Mouse (Mus musculus) lung, embryonic 16.5 days (tissue): ENCODE measurements at regions not wholly inside any gene's neighbourhood (a gene's known extent, or its start where the extent isn't known, plus 50 kb on each side); places are given as distances from the start of the nearest gene placed in this dataset.
A peak's percentile ranks its signal among the peaks of the same experiment; 100 is the strongest.

Experiments
- ATAC-seq: fragments of 200-750 bp; cut with Nextera tagmentation; 2 replicates; pipeline ENCODE4 v1.8.0; 2017; ENCODE audit warnings: low read depth, mild to moderate bottlenecking, moderate library complexity
- H3K27ac ChIP-seq: fragments of 300-500 bp; sonication (generic); 2 replicates; pipeline ENCODE4 v1.5.1; 2014; ENCODE audit warnings: mild to moderate bottlenecking, control low read depth, low read length
- H3K27me3 ChIP-seq: fragments of 300-500 bp; sonication (generic); 2 replicates; pipeline ENCODE4 v1.6.1; 2014; ENCODE audit warnings: low read depth, low read length, mixed read lengths; ENCODE audit not compliant: control insufficient read depth, insufficient read depth
- H3K36me3 ChIP-seq: fragments of 300-500 bp; sonication (generic); 2 replicates; pipeline ENCODE4 v1.6.1; 2014; ENCODE audit warnings: low read length; ENCODE audit not compliant: control insufficient read depth, insufficient read depth
- H3K4me1 ChIP-seq: fragments of 300-500 bp; sonication (generic); replicated peaks from 2 replicates; pipeline ENCODE4 v1.6.1; 2014; ENCODE audit warnings: low read length, mixed read lengths; ENCODE audit not compliant: control insufficient read depth, insufficient read depth
- H3K4me2 ChIP-seq: fragments of 300-500 bp; sonication (generic); 2 replicates; pipeline ENCODE4 v1.6.1; 2014; ENCODE audit warnings: low read depth, low read length, control low read depth
- H3K4me3 ChIP-seq: fragments of 300-500 bp; sonication (generic); 2 replicates; pipeline ENCODE4 v1.5.1; 2014; ENCODE audit warnings: mild to moderate bottlenecking, low read length, control low read depth
- H3K9ac ChIP-seq: fragments of 300-500 bp; sonication (generic); 2 replicates; pipeline ENCODE4 v1.6.1; 2014; ENCODE audit warnings: low read length, control low read depth
- H3K9me3 ChIP-seq: fragments of 300-500 bp; sonication (generic); 2 replicates; pipeline ENCODE4 v1.6.1; 2016; ENCODE audit warnings: low read length; ENCODE audit not compliant: control insufficient read depth
- WGBS: fragments of 180-500 bp; shearing (Covaris S2); extraction: QIAGEN DNeasy Blood & Tissue Kit; methylation state at CpG from one replicate; pipeline ENCODE4 v1.1.7; 2014; 5-methylcytosine and 5-hydroxymethylcytosine counted together

DNA sequence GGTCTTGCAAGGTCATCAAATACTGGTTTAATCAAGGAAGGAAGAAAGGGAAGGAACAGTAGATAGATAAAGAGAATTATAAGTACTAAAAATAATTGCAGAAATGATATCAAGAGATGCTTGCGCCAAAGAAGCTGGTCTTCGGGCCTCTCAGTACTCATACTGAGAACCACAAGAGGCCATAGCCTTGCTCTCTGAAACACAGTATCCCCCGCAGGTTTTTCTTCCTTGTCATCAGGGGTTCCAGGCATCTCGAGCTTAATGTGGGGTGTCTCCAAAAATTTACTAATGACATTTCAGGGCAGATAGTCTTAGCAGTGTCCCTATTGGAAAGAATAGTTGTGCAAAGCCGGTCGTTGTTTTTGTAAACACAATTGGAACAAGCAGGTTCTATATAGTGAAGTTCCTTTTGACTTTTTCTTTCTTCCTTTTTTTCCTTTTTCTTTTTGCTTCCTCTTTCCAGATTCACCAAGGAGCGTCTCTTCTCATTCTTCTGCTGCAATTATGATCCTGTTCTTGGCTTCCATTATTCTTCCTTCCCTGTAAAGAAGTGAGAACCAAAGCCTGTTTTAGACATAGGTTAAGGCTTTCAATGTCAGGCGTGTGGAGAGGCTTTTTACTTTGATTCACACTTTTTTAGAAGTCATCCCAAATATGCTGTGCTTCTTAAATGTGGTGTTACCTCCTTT, 211.5 kb upstream of the Tle1 start:
- Histone ChIP-seq H3K9ac (no peak overlapping the region), H3K4me1 (no peaks in the 10 kb centered on the region), H3K9me3 (no peaks in the 10 kb centered on the region), H3K27ac (no peak overlapping the region), H3K27me3 (no peaks in the 10 kb centered on the region), H3K4me2 (no peak overlapping the region), H3K36me3 (no peaks in the 10 kb centered on the region), H3K4me3 (no peak overlapping the region)
- no peak for ATAC-seq
- WGBS: 84% methylated on average over 8 of the region's 8 CpGs

DNA sequence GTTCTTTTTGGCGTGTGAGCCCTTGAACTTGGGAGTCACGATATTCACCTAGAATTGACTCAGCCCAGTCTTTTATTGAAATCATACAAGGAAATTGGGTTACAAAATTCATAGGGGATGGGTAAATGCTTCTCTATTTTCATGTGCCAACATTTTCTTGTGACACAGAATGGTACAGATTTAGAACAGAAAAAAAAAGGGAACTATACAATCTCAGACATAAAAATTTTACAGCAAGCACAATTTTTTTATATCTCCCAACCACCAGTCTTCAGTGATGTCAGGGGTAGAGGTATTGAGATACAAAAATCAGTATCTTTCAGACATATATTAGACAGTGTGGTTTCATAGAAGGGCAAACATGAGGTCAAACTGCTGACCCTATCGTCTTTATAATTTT, 210.6 kb upstream of the Tle1 start:
- WGBS: 90% methylated on average over 3 of the region's 3 CpGs
- H3K4me1 ChIP-seq: no peaks in the 10 kb centered on the region
- no peaks in the 10 kb centered on the region for H3K36me3 ChIP-seq
- no peak overlapping the region for H3K4me3 ChIP-seq
- H3K4me2 ChIP-seq: no peak overlapping the region
- no peak for ATAC-seq
- H3K9me3 ChIP-seq: no peaks in the 10 kb centered on the region
- no peaks in the 10 kb centered on the region for H3K27me3 ChIP-seq
- H3K9ac ChIP-seq: no peak overlapping the region
- no peak overlapping the region for H3K27ac ChIP-seq

DNA sequence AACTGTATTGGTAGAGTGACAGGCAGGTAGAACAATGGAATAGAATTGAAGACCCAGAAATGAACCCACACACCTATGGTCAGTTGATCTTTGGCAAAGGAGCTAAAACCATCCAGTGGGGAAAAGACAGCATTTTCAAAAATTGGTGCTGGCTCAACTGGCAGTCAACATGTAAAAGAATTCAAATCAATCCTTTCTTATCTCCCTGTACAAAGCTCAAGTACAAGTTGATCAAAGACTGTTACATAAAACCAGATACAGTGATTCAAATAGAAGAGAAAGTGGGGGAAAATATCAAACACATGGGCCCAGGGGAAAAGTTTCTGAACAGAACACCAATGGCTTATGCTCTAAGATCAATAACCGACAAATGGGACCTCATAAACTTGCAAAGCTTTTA, 200.0 kb upstream of the Tle1 start:
- Histone ChIP-seq H3K27ac (no peak overlapping the region), H3K4me3 (no peak overlapping the region), H3K4me2 (no peak overlapping the region), H3K4me1 (no peaks in the 10 kb centered on the region), H3K9ac (no peak overlapping the region), H3K9me3 (no peaks in the 10 kb centered on the region), H3K27me3 (no peaks in the 10 kb centered on the region), H3K36me3 (no peaks in the 10 kb centered on the region)
- 86% methylated on average over 1 of the region's 1 CpGs for WGBS
- ATAC-seq: no peak

DNA sequence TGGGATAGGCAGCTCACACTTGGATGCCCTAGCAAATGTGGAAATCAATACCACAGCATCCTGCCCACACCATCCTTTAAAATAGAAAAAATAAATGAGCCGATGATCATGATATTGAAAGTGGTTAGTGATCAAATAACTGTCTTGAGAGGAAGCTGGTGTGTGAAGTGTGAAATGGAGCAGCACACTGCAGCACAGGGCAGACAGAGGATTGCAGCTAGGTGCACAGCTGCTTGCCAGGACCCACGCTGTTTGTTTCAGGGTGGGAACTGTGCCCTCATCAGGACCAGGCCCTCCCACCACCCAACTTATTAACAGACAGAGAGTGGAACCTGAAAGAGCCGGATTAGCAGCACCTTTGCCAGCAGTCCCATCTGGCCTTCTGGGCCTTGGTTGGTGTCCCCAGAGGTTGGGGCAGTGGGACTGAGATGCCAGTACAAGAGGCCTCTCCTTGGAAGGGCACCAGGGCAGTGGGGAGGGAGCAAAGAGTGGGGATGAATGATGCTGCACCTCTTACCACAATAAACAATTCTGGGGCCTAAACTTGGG, 191.2 kb upstream of the Tle1 start:
- H3K4me2 ChIP-seq: no peak overlapping the region
- no peak overlapping the region for H3K27ac ChIP-seq
- no peaks in the 10 kb centered on the region for H3K4me1 ChIP-seq
- WGBS: 68% methylated on average over 3 of the region's 3 CpGs
- H3K27me3 ChIP-seq: peaks cover 2% of the 10 kb centered on the region; the same call in 1 of the 2 replicates
- ATAC-seq: no peak
- H3K9ac ChIP-seq: no peak overlapping the region
- H3K36me3 ChIP-seq: no peaks in the 10 kb centered on the region
- H3K9me3 ChIP-seq: no peaks in the 10 kb centered on the region
- H3K4me3 ChIP-seq: no peak overlapping the region

DNA sequence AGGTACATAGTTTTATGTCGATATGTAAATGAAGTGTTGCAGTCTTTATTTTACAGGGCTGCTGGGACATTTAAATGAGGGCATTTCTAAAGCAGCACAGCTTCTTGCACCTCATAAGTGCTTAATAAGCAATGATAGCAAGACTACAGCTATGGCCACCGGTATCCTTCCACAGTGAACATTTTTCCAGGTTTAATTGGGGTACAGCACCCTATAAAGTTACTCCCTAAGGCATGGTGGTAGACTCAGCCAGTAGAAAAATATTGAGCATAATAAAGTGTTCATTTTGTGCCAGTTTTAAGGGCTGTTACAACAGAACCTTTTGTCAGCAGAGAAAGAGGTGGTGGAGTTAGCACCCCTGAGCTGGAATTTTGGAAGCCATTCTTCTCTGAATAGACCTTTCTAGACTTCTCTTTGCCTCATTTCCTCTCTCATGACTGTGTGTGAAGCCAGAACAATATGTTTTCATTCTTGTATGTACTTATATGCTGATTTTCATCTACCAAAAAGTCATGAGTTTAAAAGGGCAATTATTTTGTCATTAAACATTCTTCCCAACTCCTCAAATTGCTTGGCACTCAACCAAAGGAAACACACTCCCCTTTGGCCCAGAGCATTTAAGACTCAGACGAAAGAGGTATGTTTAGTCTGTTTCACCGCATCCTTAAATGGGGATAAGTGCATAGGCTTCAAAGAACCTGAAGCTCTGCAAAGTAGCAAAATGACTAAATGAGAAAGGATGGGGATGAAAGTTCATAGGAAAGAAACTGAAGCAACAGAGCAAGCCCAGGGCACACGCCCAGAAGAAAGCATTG, 189.3 kb upstream of the Tle1 start:
- no peak for ATAC-seq
- H3K4me2 ChIP-seq: no peak overlapping the region
- no peak overlapping the region for H3K9ac ChIP-seq
- H3K27ac ChIP-seq: no peak overlapping the region
- no peaks in the 10 kb centered on the region for H3K36me3 ChIP-seq
- 58% methylated on average over 5 of the region's 5 CpGs for WGBS
- H3K4me3 ChIP-seq: no peak overlapping the region
- H3K9me3 ChIP-seq: no peaks in the 10 kb centered on the region
- no peaks in the 10 kb centered on the region for H3K4me1 ChIP-seq
- H3K27me3 ChIP-seq: peaks cover 2% of the 10 kb centered on the region; the same call in 1 of the 2 replicates

DNA sequence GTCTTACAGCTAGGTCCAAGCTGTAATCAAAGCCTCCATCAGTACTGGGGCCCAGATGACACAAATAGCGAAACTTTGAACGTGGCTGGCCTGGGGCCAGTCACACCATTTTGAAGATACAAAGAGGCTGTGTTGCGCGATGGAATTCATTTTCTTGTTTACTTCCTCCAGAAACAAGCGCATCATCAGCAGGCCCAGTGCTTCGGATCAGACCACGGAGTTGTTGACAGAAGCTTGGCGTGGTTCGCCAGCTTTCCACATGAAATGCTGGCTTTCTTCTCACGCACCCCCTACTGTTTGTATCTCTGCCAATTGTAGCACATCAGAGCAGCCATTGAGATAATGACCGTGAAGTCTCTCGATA, 184.2 kb upstream of the Tle1 start:
- 40% methylated on average over 12 of the region's 12 CpGs for WGBS
- H3K27me3 ChIP-seq: peaks cover 2% of the 10 kb centered on the region
- ATAC-seq: peak; percentile 97
- H3K36me3 ChIP-seq: no peaks in the 10 kb centered on the region
- no peak overlapping the region for H3K9ac ChIP-seq
- no peak overlapping the region for H3K4me3 ChIP-seq
- H3K9me3 ChIP-seq: no peaks in the 10 kb centered on the region
- no peak overlapping the region; the same call in 1 of the 2 replicates for H3K27ac ChIP-seq
- H3K4me2 ChIP-seq: no peak overlapping the region
- peaks cover 2% of the 10 kb centered on the region; the same call in 1 of the 2 replicates for H3K4me1 ChIP-seq

DNA sequence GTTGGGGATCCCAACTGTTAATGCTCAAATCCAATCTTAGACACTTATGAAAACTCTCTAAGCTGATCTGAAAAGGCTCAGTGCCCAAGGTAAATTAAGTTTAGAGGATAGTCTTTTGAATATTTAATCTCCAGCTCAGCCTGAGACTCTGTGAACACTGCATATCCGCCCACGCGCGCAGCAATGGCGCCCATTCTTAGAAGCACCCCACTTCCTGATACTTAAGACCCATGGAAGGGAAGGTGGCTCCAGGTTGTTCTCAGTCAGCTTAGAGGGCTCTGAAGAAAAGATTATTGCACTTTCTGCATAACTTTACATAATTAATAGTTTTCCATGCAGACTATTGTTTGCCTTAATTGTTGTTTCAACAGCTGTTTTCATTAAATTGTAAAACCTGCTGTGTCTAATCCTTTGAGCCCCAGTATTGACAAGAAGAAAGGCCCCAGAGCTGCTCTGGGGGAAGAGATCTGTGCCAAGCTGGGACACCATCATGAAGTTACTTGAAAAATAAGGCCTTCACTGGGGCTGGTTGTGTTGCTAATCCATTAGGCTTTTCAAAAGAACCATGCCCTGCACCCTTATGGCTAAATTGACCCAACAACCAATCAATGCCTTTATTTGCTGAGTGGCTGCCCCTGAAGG, 183.7 kb upstream of the Tle1 start:
- Histone ChIP-seq H3K36me3 (no peaks in the 10 kb centered on the region), H3K27me3 (peaks cover 2% of the 10 kb centered on the region), H3K4me1 (peaks cover 6% of the 10 kb centered on the region), H3K9ac (no peak overlapping the region), H3K4me2 (no peak overlapping the region), H3K9me3 (no peaks in the 10 kb centered on the region), H3K27ac (no peak overlapping the region; the same call in 1 of the 2 replicates), H3K4me3 (no peak overlapping the region)
- no peak for ATAC-seq
- WGBS: 93% methylated on average over 5 of the region's 5 CpGs

DNA sequence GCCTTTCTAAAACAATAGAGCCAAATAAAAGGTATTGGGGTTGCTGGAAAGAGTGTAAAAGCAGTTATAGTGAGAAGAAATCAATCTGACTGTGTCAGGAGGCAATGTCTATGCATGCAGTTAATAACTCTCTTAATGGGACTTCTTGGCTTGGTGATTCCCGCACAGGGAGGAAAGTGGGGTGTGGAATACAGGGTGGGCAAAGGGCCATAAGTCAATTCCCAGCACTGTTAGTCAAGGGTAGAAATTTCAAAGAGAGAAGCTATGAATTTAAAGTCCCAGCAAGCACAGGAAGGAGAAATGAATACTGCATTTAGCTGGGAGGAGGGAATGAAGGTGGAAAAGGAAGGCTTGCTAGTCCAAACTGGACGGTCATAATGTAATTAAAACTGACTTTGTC, 183.0 kb upstream of the Tle1 start:
- Histone ChIP-seq H3K36me3 (no peaks in the 10 kb centered on the region), H3K4me1 (peaks cover 6% of the 10 kb centered on the region), H3K27me3 (peaks cover 2% of the 10 kb centered on the region), H3K4me3 (no peak overlapping the region), H3K27ac (no peak overlapping the region), H3K4me2 (no peak overlapping the region), H3K9ac (no peak overlapping the region), H3K9me3 (no peaks in the 10 kb centered on the region)
- 82% methylated on average over 2 of the region's 2 CpGs for WGBS
- no peak for ATAC-seq

DNA sequence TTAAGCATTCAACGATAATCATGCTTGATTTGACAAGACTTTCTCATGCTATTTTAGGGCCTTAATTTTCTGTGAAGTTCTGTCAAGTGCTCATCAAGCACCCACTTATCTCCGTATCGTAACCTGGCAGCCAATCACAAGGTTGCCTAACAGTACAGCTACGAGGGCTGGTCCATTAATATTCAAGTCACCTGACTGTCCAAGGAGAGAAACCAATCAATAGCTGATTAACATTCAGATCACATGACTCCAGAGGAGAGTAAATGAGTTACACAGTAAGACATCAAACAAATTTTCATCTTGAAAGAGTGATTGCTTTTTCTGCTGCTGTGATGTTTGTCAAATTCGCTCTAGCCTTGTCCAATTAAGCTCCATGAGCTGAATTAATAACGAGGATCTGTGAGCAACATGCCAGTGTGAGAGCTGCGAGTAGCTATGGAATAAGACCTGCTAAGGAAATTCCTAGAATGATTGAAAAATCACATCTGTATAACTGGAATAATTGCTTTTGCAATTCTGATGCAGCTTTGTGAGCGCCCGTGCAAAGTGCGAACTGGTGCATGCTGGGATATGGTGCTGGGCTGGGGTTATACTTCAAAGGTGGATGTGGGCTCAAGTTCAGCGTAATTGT, 181.9 kb upstream of the Tle1 start:
- no peaks in the 10 kb centered on the region for H3K9me3 ChIP-seq
- H3K27ac ChIP-seq: no peak overlapping the region
- peaks cover 2% of the 10 kb centered on the region for H3K27me3 ChIP-seq
- H3K9ac ChIP-seq: no peak overlapping the region
- H3K36me3 ChIP-seq: no peaks in the 10 kb centered on the region
- no peak overlapping the region for H3K4me2 ChIP-seq
- peaks cover 6% of the 10 kb centered on the region for H3K4me1 ChIP-seq
- no peak overlapping the region for H3K4me3 ChIP-seq
- WGBS: 87% methylated on average over 11 of the region's 11 CpGs
- no peak for ATAC-seq
